Mouse (Mus musculus): ENCODE results near the gene Ndufs1.

GRCm38 (mm10) chr1:63123823-63124450 is 52.7 kb downstream of the Ndufs1 start:
- TF ChIP-seq TAL1 (IDR thresholded peaks at IDR 0.05; ENCODE audit: low read length) (no peak), GATA1 (IDR thresholded peaks at IDR 0.05; ENCODE audit: low read length) (no peak)

All from erythroblast, embryonic 14.5 days (primary cell).